Mouse (Mus musculus) midbrain, embryonic 14.5 days (tissue): ENCODE measurements at regions not wholly inside any gene's neighbourhood (a gene's known extent, or its start where the extent isn't known, plus 50 kb on each side); places are given as distances from the start of the nearest gene placed in this dataset.

Experiments used
- ATAC-seq: fragments of 200-750 bp; cut with Nextera tagmentation; 2 replicates; pipeline ENCODE4 v1.8.0; 2017; ENCODE audit warnings: moderate number of reproducible peaks, moderate library complexity; ENCODE audit not compliant: low FRiP score, low TSS enrichment
- DNase-seq: peaks from one replicate; pipeline ENCODE4 v3.0.0-alpha.2; 2015
- H3K27ac ChIP-seq: fragments of 300-500 bp; sonication (generic); replicated peaks from 2 replicates; pipeline ENCODE4 v1.5.1; 2014; ENCODE audit warnings: mild to moderate bottlenecking, low read depth, low read length, moderate library complexity
- H3K27me3 ChIP-seq: fragments of 300-500 bp; sonication (generic); 2 replicates; pipeline ENCODE4 v1.6.1; 2014; ENCODE audit warnings: low read length, control low read depth, mixed read lengths; ENCODE audit not compliant: control insufficient read depth, insufficient read depth
- H3K36me3 ChIP-seq: fragments of 300-500 bp; sonication (generic); 2 replicates; pipeline ENCODE4 v1.6.1; 2014; ENCODE audit warnings: low read length, control low read depth; ENCODE audit not compliant: control insufficient read depth, insufficient read depth
- H3K4me1 ChIP-seq: fragments of 300-500 bp; sonication (generic); 2 replicates; pipeline ENCODE4 v1.6.1; 2014; ENCODE audit warnings: mild to moderate bottlenecking, antibody characterized with exemption, low read length, control low read depth; ENCODE audit not compliant: control insufficient read depth, insufficient read depth
- H3K4me2 ChIP-seq: fragments of 300-500 bp; sonication (generic); 2 replicates; pipeline ENCODE4 v1.6.1; 2014; ENCODE audit warnings: mild to moderate bottlenecking, low read length, moderate library complexity
- H3K4me3 ChIP-seq: fragments of 300-500 bp; sonication (generic); replicated peaks from 2 replicates; pipeline ENCODE4 v1.5.1; 2014; ENCODE audit warnings: low read depth, low read length
- H3K9ac ChIP-seq: fragments of 300-500 bp; sonication (generic); replicated peaks from 2 replicates; pipeline ENCODE4 v1.6.1; 2014; ENCODE audit warnings: mild to moderate bottlenecking, low read length, moderate library complexity
- H3K9me3 ChIP-seq: fragments of 300-500 bp; sonication (generic); 2 replicates; pipeline ENCODE4 v1.6.1; 2016; ENCODE audit warnings: low read length, control low read depth, mixed read lengths; ENCODE audit not compliant: control insufficient read depth
- WGBS: fragments of 180-500 bp; shearing (Covaris S2); extraction: QIAGEN DNeasy Blood & Tissue Kit; methylation state at CpG from one replicate; pipeline ENCODE4 v1.1.7; 2014; 5-methylcytosine and 5-hydroxymethylcytosine counted together

- H3K9me3 ChIP-seq: no peaks in the 10 kb centered on the region
- WGBS: 80% methylated on average over 4 of the region's 4 CpGs
These were observed 408.0 kb downstream of the Prr30 start for GRCm38 (mm10) chr14:100792094-100792493.

GRCm38 (mm10) chr14:100781882-100782281 is 418.2 kb downstream of the Prr30 start:
- Histone ChIP-seq H3K27ac (no peak overlapping the region), H3K9me3 (no peaks in the 10 kb centered on the region), H3K36me3 (no peaks in the 10 kb centered on the region), H3K4me3 (no peak overlapping the region), H3K9ac (no peak overlapping the region), H3K4me2 (no peak overlapping the region), H3K4me1 (no peaks in the 10 kb centered on the region), H3K27me3 (no peaks in the 10 kb centered on the region)
- no peak for ATAC-seq
- 70% methylated on average over 3 of the region's 3 CpGs for WGBS
- DNase-seq: no peak

More at GRCm38 (mm10) chr14:100792094-100792493, 408.0 kb downstream of the Prr30 start:
- Histone ChIP-seq H3K27me3 (no peaks in the 10 kb centered on the region), H3K4me2 (no peak overlapping the region), H3K27ac (no peak overlapping the region), H3K4me3 (no peak overlapping the region), H3K36me3 (no peaks in the 10 kb centered on the region), H3K9ac (no peak overlapping the region), H3K4me1 (no peaks in the 10 kb centered on the region)
- ATAC-seq (no peak), DNase-seq (no peak)

GRCm38 (mm10) chr14:100753951-100754350 is 446.2 kb downstream of the Prr30 start:
- ATAC-seq (no peak), DNase-seq (peak; percentile 49)
- Histone ChIP-seq H3K4me3 (no peak overlapping the region), H3K27me3 (no peaks in the 10 kb centered on the region), H3K9me3 (no peaks in the 10 kb centered on the region), H3K36me3 (no peaks in the 10 kb centered on the region), H3K27ac (no peak overlapping the region), H3K4me2 (no peak overlapping the region), H3K9ac (no peak overlapping the region), H3K4me1 (peaks cover 12% of the 10 kb centered on the region)
- WGBS: 45% methylated on average over 2 of the region's 2 CpGs

- no peak for DNase-seq
- H3K27ac ChIP-seq: no peak overlapping the region
- no peak overlapping the region for H3K9ac ChIP-seq
- H3K36me3 ChIP-seq: no peaks in the 10 kb centered on the region
- H3K4me1 ChIP-seq: peaks cover 12% of the 10 kb centered on the region
- no peak overlapping the region for H3K4me2 ChIP-seq
- H3K27me3 ChIP-seq: no peaks in the 10 kb centered on the region
- WGBS: 91% methylated on average over 10 of the region's 10 CpGs
- no peak for ATAC-seq
- no peak overlapping the region for H3K4me3 ChIP-seq
- no peaks in the 10 kb centered on the region for H3K9me3 ChIP-seq
These were observed 447.4 kb downstream of the Prr30 start for GRCm38 (mm10) chr14:100752746-100753145.

GRCm38 (mm10) chr14:100749737-100750541 is 450.2 kb downstream of the Prr30 start:
- Histone ChIP-seq H3K4me3 (peak overlapping the region; percentile 32), H3K9ac (peak overlapping the region; percentile 48), H3K27ac (peak overlapping the region; percentile 86), H3K27me3 (no peaks in the 10 kb centered on the region), H3K9me3 (no peaks in the 10 kb centered on the region; the same call in 1 of the 2 replicates), H3K4me1 (peaks cover 12% of the 10 kb centered on the region), H3K36me3 (no peaks in the 10 kb centered on the region), H3K4me2 (peak overlapping the region; percentile 62)
- ATAC-seq (peak; percentile 93), DNase-seq (peak; percentile 81)
- WGBS: 7% methylated on average over 19 of the region's 19 CpGs

GRCm38 (mm10) chr14:100735276-100735675 is 450.8 kb upstream of the Klf12 start:
- Histone ChIP-seq H3K4me1 (no peaks in the 10 kb centered on the region), H3K9ac (no peak overlapping the region), H3K27me3 (no peaks in the 10 kb centered on the region), H3K9me3 (no peaks in the 10 kb centered on the region; the same call in 1 of the 2 replicates), H3K27ac (no peak overlapping the region), H3K4me3 (no peak overlapping the region), H3K36me3 (no peaks in the 10 kb centered on the region), H3K4me2 (no peak overlapping the region)
- ATAC-seq: no peak
- DNase-seq: peak; percentile 46
- WGBS: 51% methylated on average over 4 of the region's 4 CpGs

- ATAC-seq (no peak), DNase-seq (no peak)
- Histone ChIP-seq H3K36me3 (no peaks in the 10 kb centered on the region), H3K4me3 (no peak overlapping the region), H3K9ac (no peak overlapping the region), H3K4me1 (no peaks in the 10 kb centered on the region), H3K27me3 (no peaks in the 10 kb centered on the region), H3K4me2 (no peak overlapping the region), H3K27ac (no peak overlapping the region), H3K9me3 (no peaks in the 10 kb centered on the region; the same call in 1 of the 2 replicates)
- 91% methylated on average over 4 of the region's 4 CpGs for WGBS
These were observed 444.0 kb upstream of the Klf12 start for GRCm38 (mm10) chr14:100728433-100728832.

- no peak for ATAC-seq
- no peaks in the 10 kb centered on the region for H3K27me3 ChIP-seq
- no peak overlapping the region for H3K4me3 ChIP-seq
- H3K36me3 ChIP-seq: no peaks in the 10 kb centered on the region
- no peak overlapping the region for H3K27ac ChIP-seq
- 75% methylated on average over 2 of the region's 2 CpGs for WGBS
- no peak overlapping the region for H3K4me2 ChIP-seq
- no peaks in the 10 kb centered on the region for H3K9me3 ChIP-seq
- DNase-seq: no peak
- no peak overlapping the region for H3K9ac ChIP-seq
- H3K4me1 ChIP-seq: no peaks in the 10 kb centered on the region
These were observed 443.2 kb upstream of the Klf12 start for GRCm38 (mm10) chr14:100727701-100728100.

- no peak overlapping the region for H3K4me2 ChIP-seq
- peaks cover 1% of the 10 kb centered on the region; the same call in 1 of the 2 replicates for H3K4me1 ChIP-seq
- H3K36me3 ChIP-seq: no peaks in the 10 kb centered on the region
- WGBS: 86% methylated on average over 8 of the region's 8 CpGs
- no peak for ATAC-seq
- H3K9ac ChIP-seq: no peak overlapping the region
- H3K27me3 ChIP-seq: no peaks in the 10 kb centered on the region
- no peak overlapping the region for H3K27ac ChIP-seq
- H3K9me3 ChIP-seq: no peaks in the 10 kb centered on the region
- DNase-seq: no peak
- no peak overlapping the region for H3K4me3 ChIP-seq
These were observed 440.5 kb upstream of the Klf12 start for GRCm38 (mm10) chr14:100724962-100725361.
